28 mouse cellular contexts compared by ENCODE assay signal in genomic region chr1:105589673-105590072, GRCm38 (mm10).
DNase-seq lines count a peak whose midpoint lies in the region; ATAC-seq lines count a peak whose summit lies in the region.
"Had no signal": no experiment of that assay in that cellular context is flagged by ENCODE, and none has a peak within 500 bp of the region (broad histone marks: within the 10 kb centered on the region; RNA-seq: fewer than 3 reads in every experiment).

No protein-coding gene starts in this region.

- no peaks in the 10 kb centered on the region for H3K27me3 ChIP-seq in forebrain, embryonic 14.5 days (replicated peaks; ENCODE audit: control insufficient read depth, insufficient read depth, low read length)
- no peaks in the 10 kb centered on the region for H3K27me3 ChIP-seq in forebrain, embryonic 16.5 days (replicated peaks; ENCODE audit: control insufficient read depth, insufficient read depth, low read length)
- H3K27me3 ChIP-seq in midbrain, embryonic 14.5 days (ENCODE audit: control insufficient read depth, insufficient read depth, low read length), result no peaks in the 10 kb centered on the region
- H3K27me3 ChIP-seq in midbrain, embryonic 10.5 days (ENCODE audit: low read depth, poor library complexity, severe bottlenecking), result no peaks in the 10 kb centered on the region
- no peaks in the 10 kb centered on the region for H3K27me3 ChIP-seq in neural tube, embryonic 14.5 days (ENCODE audit: control insufficient read depth, insufficient read depth, low read length)
- H3K27me3 ChIP-seq: CH12.LX; embryonic facial prominence, embryonic 12.5 days; embryonic facial prominence, embryonic 15.5 days; forebrain, embryonic 12.5 days; heart, embryonic 12.5 days; heart, embryonic 15.5 days; hindbrain, embryonic 13.5 days; Patski had no signal

- H3K9ac ChIP-seq in forebrain, embryonic 14.5 days (ENCODE audit: low read length), result no peak overlapping the region
- H3K9ac ChIP-seq in forebrain, embryonic 16.5 days (replicated peaks; ENCODE audit: low read depth, low read length), result no peak overlapping the region
- H3K9ac ChIP-seq in midbrain, embryonic 14.5 days (replicated peaks; ENCODE audit: low read length), result no peak overlapping the region
- H3K9ac ChIP-seq in neural tube, embryonic 14.5 days (replicated peaks; ENCODE audit: low read depth, low read length), result no peak overlapping the region
- H3K9ac ChIP-seq: embryonic facial prominence, embryonic 12.5 days; embryonic facial prominence, embryonic 15.5 days; forebrain, embryonic 12.5 days; heart, embryonic 12.5 days; heart, embryonic 15.5 days; hindbrain, embryonic 13.5 days had no signal

- H3K4me3 ChIP-seq in forebrain, embryonic 14.5 days (ENCODE audit: low read depth, low read length), result no peak overlapping the region
- no peak overlapping the region for H3K4me3 ChIP-seq in forebrain, embryonic 16.5 days (replicated peaks; ENCODE audit: low read length)
- H3K4me3 ChIP-seq in midbrain, embryonic 14.5 days (replicated peaks; ENCODE audit: low read depth, low read length), result no peak overlapping the region
- no peak overlapping the region for H3K4me3 ChIP-seq in midbrain, embryonic 10.5 days
- no peak overlapping the region for H3K4me3 ChIP-seq in neural tube, embryonic 14.5 days (ENCODE audit: low read depth, low read length)
- H3K4me3 ChIP-seq: embryonic facial prominence, embryonic 12.5 days; embryonic facial prominence, embryonic 15.5 days; forebrain, embryonic 12.5 days; heart, embryonic 12.5 days; heart, embryonic 15.5 days; hindbrain, embryonic 10.5 days; hindbrain, embryonic 13.5 days had no signal

- ATAC-seq in forebrain, embryonic 14.5 days, result no peak
- no peak for ATAC-seq in forebrain, embryonic 16.5 days
- no peak for ATAC-seq in midbrain, embryonic 14.5 days (ENCODE audit: low FRiP score, low TSS enrichment)
- ATAC-seq in neural tube, embryonic 14.5 days (ENCODE audit: low read depth), result peak; percentile 49; the same call in 1 of the 2 replicates
- ATAC-seq: hindbrain, embryonic 16.5 days; Patski had no signal

- no peaks in the 10 kb centered on the region for H3K4me1 ChIP-seq in forebrain, embryonic 14.5 days (ENCODE audit: control insufficient read depth, insufficient read depth, low read length)
- no peaks in the 10 kb centered on the region for H3K4me1 ChIP-seq in forebrain, embryonic 16.5 days (replicated peaks; ENCODE audit: control insufficient read depth, insufficient read depth, low read length)
- H3K4me1 ChIP-seq in midbrain, embryonic 14.5 days (ENCODE audit: control insufficient read depth, insufficient read depth, low read length), result no peaks in the 10 kb centered on the region
- no peaks in the 10 kb centered on the region for H3K4me1 ChIP-seq in midbrain, embryonic 10.5 days
- no peaks in the 10 kb centered on the region for H3K4me1 ChIP-seq in neural tube, embryonic 14.5 days (ENCODE audit: control insufficient read depth, insufficient read depth, low read length)
- H3K4me1 ChIP-seq: embryonic facial prominence, embryonic 12.5 days; embryonic facial prominence, embryonic 15.5 days; forebrain, embryonic 12.5 days; heart, embryonic 12.5 days; heart, embryonic 15.5 days; hindbrain, embryonic 10.5 days; hindbrain, embryonic 13.5 days had no signal

- DNase-seq in forebrain, embryonic 14.5 days (ENCODE audit: low spot score), result peak; percentile 53
- peak; percentile 15 for DNase-seq in midbrain, embryonic 14.5 days
- DNase-seq in midbrain, embryonic 10.5 days (ENCODE audit: low spot score), result no peak
- no peak for DNase-seq in neural tube, embryonic 10.5 days (ENCODE audit: extremely low spot score, low spot score)
- DNase-seq: adrenal gland, postnatal 10 days; adrenal gland, postnatal 36 days; B cell, adult 2 months; cerebellum, adult 11 months; cerebellum, adult 2 months; cerebellum, adult 9-11 months; cerebellum, postnatal 25 days; gastrocnemius, postnatal 25 days; heart, adult 18-20 months; heart, postnatal 10 days; heart, postnatal 36 days had no signal

- H3K36me3 ChIP-seq in forebrain, embryonic 14.5 days (ENCODE audit: control insufficient read depth, insufficient read depth, low read length), result peaks cover 9% of the 10 kb centered on the region; the same call in 1 of the 2 replicates
- no peaks in the 10 kb centered on the region for H3K36me3 ChIP-seq in forebrain, embryonic 16.5 days (ENCODE audit: control insufficient read depth, insufficient read depth)
- no peaks in the 10 kb centered on the region for H3K36me3 ChIP-seq in midbrain, embryonic 14.5 days (ENCODE audit: control insufficient read depth, insufficient read depth, low read length)
- H3K36me3 ChIP-seq in midbrain, embryonic 10.5 days, result peaks cover 14% of the 10 kb centered on the region; the same call in 1 of the 2 replicates
- no peaks in the 10 kb centered on the region for H3K36me3 ChIP-seq in neural tube, embryonic 14.5 days (ENCODE audit: control insufficient read depth, insufficient read depth, low read length)
- H3K36me3 ChIP-seq: forebrain, embryonic 12.5 days had no signal

- H3K27ac ChIP-seq in forebrain, embryonic 14.5 days (ENCODE audit: low read depth, low read length), result no peak overlapping the region
- no peak overlapping the region for H3K27ac ChIP-seq in forebrain, embryonic 16.5 days (ENCODE audit: low read length)
- H3K27ac ChIP-seq in midbrain, embryonic 14.5 days (replicated peaks; ENCODE audit: low read depth, low read length), result no peak overlapping the region
- no peak overlapping the region for H3K27ac ChIP-seq in midbrain, embryonic 10.5 days (replicated peaks)
- H3K27ac ChIP-seq in neural tube, embryonic 14.5 days (ENCODE audit: low read depth, low read length), result no peak overlapping the region
- H3K27ac ChIP-seq: embryonic facial prominence, embryonic 12.5 days; embryonic facial prominence, embryonic 15.5 days; forebrain, embryonic 12.5 days; heart, embryonic 15.5 days; hindbrain, embryonic 10.5 days; hindbrain, embryonic 13.5 days had no signal

- 15% methylated on average over 2 of the region's 2 CpGs for WGBS in forebrain, embryonic 14.5 days
- 14% methylated on average over 2 of the region's 2 CpGs for WGBS in forebrain, embryonic 16.5 days
- 17% methylated on average over 2 of the region's 2 CpGs for WGBS in midbrain, embryonic 14.5 days
- 48% methylated on average over 2 of the region's 2 CpGs for WGBS in midbrain, embryonic 10.5 days
- 37% methylated on average over 2 of the region's 2 CpGs for WGBS in neural tube, embryonic 14.5 days

- H3K4me2 ChIP-seq in forebrain, embryonic 14.5 days (ENCODE audit: low read length), result no peak overlapping the region
- no peak overlapping the region for H3K4me2 ChIP-seq in forebrain, embryonic 16.5 days (ENCODE audit: low read length)
- no peak overlapping the region for H3K4me2 ChIP-seq in midbrain, embryonic 14.5 days (ENCODE audit: low read length)
- no peak overlapping the region for H3K4me2 ChIP-seq in neural tube, embryonic 14.5 days (ENCODE audit: low read depth, low read length)
- H3K4me2 ChIP-seq: embryonic facial prominence, embryonic 12.5 days; embryonic facial prominence, embryonic 15.5 days; forebrain, embryonic 12.5 days; heart, embryonic 12.5 days; heart, embryonic 15.5 days; hindbrain, embryonic 13.5 days had no signal

- H3K9me3 ChIP-seq in forebrain, embryonic 14.5 days (replicated peaks; ENCODE audit: control insufficient read depth, low read length), result no peaks in the 10 kb centered on the region
- H3K9me3 ChIP-seq in forebrain, embryonic 16.5 days (ENCODE audit: control insufficient read depth, low read length), result no peaks in the 10 kb centered on the region
- no peaks in the 10 kb centered on the region for H3K9me3 ChIP-seq in midbrain, embryonic 14.5 days (ENCODE audit: control insufficient read depth, low read length)
- H3K9me3 ChIP-seq in midbrain, embryonic 10.5 days (replicated peaks), result no peaks in the 10 kb centered on the region
- no peaks in the 10 kb centered on the region for H3K9me3 ChIP-seq in neural tube, embryonic 14.5 days (ENCODE audit: control insufficient read depth, low read length)
- H3K9me3 ChIP-seq: embryonic facial prominence, embryonic 12.5 days; embryonic facial prominence, embryonic 15.5 days; forebrain, embryonic 12.5 days; G1E; heart, embryonic 12.5 days; heart, embryonic 15.5 days; hindbrain, embryonic 10.5 days; hindbrain, embryonic 13.5 days had no signal

Comparison
In these comparisons a context has a peak if more than half of its experiments do, and no peak if none do; other contexts are left out.
1. DNase-seq: peak in forebrain, embryonic 14.5 days (single experiment) and midbrain, embryonic 14.5 days (single experiment); none in midbrain, embryonic 10.5 days (single experiment) and neural tube, embryonic 10.5 days (single experiment).